Mouse (Mus musculus): ENCODE data around the gene Hist1h2bg.

Gene Hist1h2bg

DNA sequence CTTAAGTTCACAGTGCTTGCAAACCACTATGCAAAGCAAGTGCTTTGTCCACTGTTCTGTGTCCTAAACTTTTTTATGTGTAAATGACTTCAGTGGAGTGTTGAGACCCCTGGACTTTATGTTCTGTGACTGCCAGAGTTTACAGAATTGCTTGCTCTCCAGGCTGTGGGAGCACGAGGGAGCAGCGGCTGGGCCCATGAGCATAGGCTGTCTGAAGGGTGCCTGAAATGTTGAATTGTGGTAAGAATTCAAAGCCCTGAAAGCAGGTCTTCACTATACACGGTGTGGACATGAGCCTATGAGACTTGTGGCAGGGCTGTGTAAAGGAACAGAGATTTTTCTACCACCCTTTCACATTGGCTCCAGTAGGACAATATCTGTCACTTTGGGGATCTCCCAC is 40.4 kb downstream of the Hist1h2bg start:
- peak in 1 of 2 experiments; percentile 38 for DNase-seq (ENCODE audit: low spot score in 2 of 2)

DNA sequence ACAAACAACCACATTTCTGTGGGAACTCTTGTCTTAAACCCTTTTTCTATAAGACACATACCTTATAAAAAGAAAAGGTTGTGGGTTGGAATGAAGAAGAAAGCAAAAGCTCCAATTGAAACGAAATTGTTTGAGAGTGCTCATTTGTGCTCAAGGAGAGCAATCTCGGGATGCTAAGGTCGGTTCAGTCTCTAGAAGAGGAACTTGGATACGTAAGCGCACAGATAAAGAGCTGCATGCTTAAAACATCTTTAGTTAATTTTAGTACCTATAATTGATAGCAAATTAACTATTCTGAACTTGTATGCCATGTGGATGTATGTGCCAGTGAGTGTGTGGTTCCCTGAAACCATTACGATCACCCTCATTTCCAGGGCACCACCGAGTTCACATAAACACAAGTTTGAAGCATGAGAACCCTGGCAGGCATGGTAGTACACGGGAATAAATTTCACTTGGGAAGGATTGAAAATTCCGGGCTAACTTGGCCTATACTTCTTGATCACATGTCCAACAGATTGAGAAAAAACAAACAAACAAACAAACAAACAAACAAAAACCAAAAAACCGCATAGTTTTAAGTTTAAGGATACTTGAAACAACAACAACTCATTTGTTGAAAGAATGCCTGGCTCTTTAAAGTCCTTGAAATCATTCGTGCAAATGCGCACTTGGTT is 49.0 kb downstream of the Hist1h2bg start:
- DNase-seq (ENCODE audit: low spot score in 2 of 2): peak in 1 of 2 experiments; percentile 58

DNA sequence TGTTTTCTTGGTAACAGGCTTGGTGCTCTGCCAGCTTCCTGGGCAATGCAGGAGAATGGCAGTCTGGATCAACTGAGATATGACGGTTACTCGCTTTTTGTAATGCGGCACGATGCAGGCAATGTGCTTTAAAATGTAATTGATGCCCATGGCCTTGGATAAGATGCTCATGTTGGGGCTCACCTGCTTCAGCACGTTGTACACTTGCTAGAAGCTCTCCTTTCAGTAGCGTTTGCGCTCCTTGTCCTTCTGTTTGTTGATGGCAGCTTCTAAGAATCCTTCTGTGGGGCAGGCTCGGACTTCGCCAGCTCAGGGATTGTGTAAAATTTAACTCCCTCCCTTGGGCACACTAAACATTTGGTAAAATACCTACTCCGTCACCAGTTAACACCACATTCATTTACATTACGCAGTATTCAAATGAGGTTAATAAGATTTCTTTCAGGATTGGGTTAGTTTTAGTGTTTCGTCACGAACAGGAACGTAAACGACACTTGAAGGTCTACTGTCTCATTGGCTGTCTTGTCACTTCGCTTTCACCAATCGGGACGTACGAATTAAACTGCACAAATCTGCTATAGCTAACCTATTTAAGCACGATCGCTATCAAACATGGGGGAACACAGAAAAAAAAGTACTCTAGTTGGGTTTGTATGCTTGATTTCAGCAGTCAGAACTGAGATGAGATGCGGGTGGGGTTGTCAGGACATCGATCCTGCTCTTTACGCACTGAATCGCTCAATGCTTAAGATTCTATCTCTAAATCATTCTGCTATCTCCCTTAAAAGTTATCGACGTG is 49.7 kb downstream of the Hist1h2bg start, which contains the start of gene Hist1h2be:
TSS of gene Hist1h2be (minus strand) at position 392 of the 799 bp plus-strand sequence.
- peak; percentile 73 to 87 for DNase-seq (ENCODE audit: low spot score in 2 of 2)
